Mouse (Mus musculus): ENCODE data around the gene Chp1. TPM values are rescaled to one million over a fixed set of nuclear protein-coding genes. Genes with fewer than 3 reads are reported as not detected.
A peak's percentile ranks its signal among the peaks of the same experiment; 100 is the strongest.
"Not testable (repeated sequence)": the region's sequence is repeated elsewhere in the genome, so short reads cannot be mapped to it uniquely, and the experiment has no call there.

Gene Chp1
- polyA plus RNA-seq, 1 experiment from 2014 or later, result 61.0 TPM

- Histone ChIP-seq H3K4me2 (ENCODE audit: low read depth, low read length) (no peak overlapping the region), H3K36me3 (ENCODE audit: control insufficient read depth, insufficient read depth, low read length) (no peaks in the 10 kb centered on the region), H3K9me3 (ENCODE audit: control insufficient read depth, low read length) (no peaks in the 10 kb centered on the region), H3K27ac (ENCODE audit: low read length) (no peak overlapping the region), H3K9ac (ENCODE audit: low read length) (no peak overlapping the region), H3K4me1 (replicated peaks; ENCODE audit: control insufficient read depth, insufficient read depth, low read length) (no peaks in the 10 kb centered on the region), H3K4me3 (ENCODE audit: low read length) (no peak overlapping the region), H3K27me3 (ENCODE audit: control insufficient read depth, insufficient read depth, low read depth, low read length) (no peaks in the 10 kb centered on the region)
- ATAC-seq (ENCODE audit: low read depth), result no peak
- 13% methylated on average over 4 of the region's 4 CpGs for WGBS
Observed at GRCm38 (mm10) chr2:119587383-119587782, 39.9 kb downstream of the Chp1 start.

GRCm38 (mm10) chr2:119591247-119591646, 43.8 kb downstream of the Chp1 start:
- no peak overlapping the region for H3K9ac ChIP-seq (ENCODE audit: low read length)
- H3K4me1 ChIP-seq (replicated peaks; ENCODE audit: control insufficient read depth, insufficient read depth, low read length), result peaks cover 6% of the 10 kb centered on the region
- no peaks in the 10 kb centered on the region; the same call in 1 of the 2 replicates for H3K36me3 ChIP-seq (ENCODE audit: control insufficient read depth, insufficient read depth, low read length)
- H3K27ac ChIP-seq (ENCODE audit: low read length), result no peak overlapping the region
- no peak overlapping the region for H3K4me3 ChIP-seq (ENCODE audit: low read length)
- H3K4me2 ChIP-seq (ENCODE audit: low read depth, low read length), result no peak overlapping the region
- WGBS, result 87% methylated on average over 3 of the region's 3 CpGs
- no peaks in the 10 kb centered on the region for H3K27me3 ChIP-seq (ENCODE audit: control insufficient read depth, insufficient read depth, low read depth, low read length)
- ATAC-seq (ENCODE audit: low read depth), result no peak
- no peaks in the 10 kb centered on the region for H3K9me3 ChIP-seq (ENCODE audit: control insufficient read depth, low read length)

GRCm38 (mm10) chr2:119593765-119594112, 46.2 kb downstream of the Chp1 start:
- WGBS, result 9% methylated on average over 7 of the region's 7 CpGs
- H3K9ac ChIP-seq (ENCODE audit: low read length), result peak overlapping the region; percentile 46; the same call in 1 of the 2 replicates

GRCm38 (mm10) chr2:119594113-119594981, 46.9 kb downstream of the Chp1 start:
- no peaks in the 10 kb centered on the region for H3K27me3 ChIP-seq (ENCODE audit: control insufficient read depth, insufficient read depth, low read depth, low read length)
- ATAC-seq (ENCODE audit: low read depth), result peak; percentile 99
- peaks cover 6% of the 10 kb centered on the region for H3K4me1 ChIP-seq (replicated peaks; ENCODE audit: control insufficient read depth, insufficient read depth, low read length)
- H3K4me2 ChIP-seq (ENCODE audit: low read depth, low read length), result peak overlapping the region; percentile 71
- peak overlapping the region; percentile 81 for H3K4me3 ChIP-seq (ENCODE audit: low read length)
- peaks cover 15% of the 10 kb centered on the region for H3K36me3 ChIP-seq (ENCODE audit: control insufficient read depth, insufficient read depth, low read length)
- no peaks in the 10 kb centered on the region for H3K9me3 ChIP-seq (ENCODE audit: control insufficient read depth, low read length)
- WGBS, result under 1% methylated on average over 60 of the region's 61 CpGs
- H3K27ac ChIP-seq (ENCODE audit: low read length), result peak overlapping the region; percentile 87
- H3K9ac ChIP-seq (ENCODE audit: low read length), result peak overlapping the region; percentile 93

More at GRCm38 (mm10) chr2:119593765-119594112, 46.2 kb downstream of the Chp1 start:
- peak; percentile 14 for ATAC-seq (ENCODE audit: low read depth)
- peak overlapping the region; percentile 56 for H3K4me2 ChIP-seq (ENCODE audit: low read depth, low read length)
- H3K36me3 ChIP-seq (ENCODE audit: control insufficient read depth, insufficient read depth, low read length), result peaks cover 14% of the 10 kb centered on the region
- H3K4me3 ChIP-seq (ENCODE audit: low read length), result peak overlapping the region; percentile 81
- H3K27ac ChIP-seq (ENCODE audit: low read length), result peak overlapping the region; percentile 84
- H3K4me1 ChIP-seq (replicated peaks; ENCODE audit: control insufficient read depth, insufficient read depth, low read length), result peaks cover 6% of the 10 kb centered on the region
- H3K27me3 ChIP-seq (ENCODE audit: control insufficient read depth, insufficient read depth, low read depth, low read length), result no peaks in the 10 kb centered on the region
- no peaks in the 10 kb centered on the region for H3K9me3 ChIP-seq (ENCODE audit: control insufficient read depth, low read length)

GRCm38 (mm10) chr2:119595308-119595707, 47.8 kb downstream of the Chp1 start:
- Histone ChIP-seq H3K9ac (ENCODE audit: low read length) (peak overlapping the region; percentile 93), H3K4me3 (ENCODE audit: low read length) (peak overlapping the region; percentile 81), H3K4me1 (replicated peaks; ENCODE audit: control insufficient read depth, insufficient read depth, low read length) (peaks cover 6% of the 10 kb centered on the region), H3K36me3 (ENCODE audit: control insufficient read depth, insufficient read depth, low read length) (peaks cover 20% of the 10 kb centered on the region), H3K27me3 (ENCODE audit: control insufficient read depth, insufficient read depth, low read depth, low read length) (no peaks in the 10 kb centered on the region), H3K9me3 (ENCODE audit: control insufficient read depth, low read length) (no peaks in the 10 kb centered on the region), H3K4me2 (ENCODE audit: low read depth, low read length) (peak overlapping the region; percentile 71), H3K27ac (ENCODE audit: low read length) (no peak overlapping the region)
- 24% methylated on average over 4 of the region's 4 CpGs for WGBS
- ATAC-seq (ENCODE audit: low read depth), result no peak

DNA sequence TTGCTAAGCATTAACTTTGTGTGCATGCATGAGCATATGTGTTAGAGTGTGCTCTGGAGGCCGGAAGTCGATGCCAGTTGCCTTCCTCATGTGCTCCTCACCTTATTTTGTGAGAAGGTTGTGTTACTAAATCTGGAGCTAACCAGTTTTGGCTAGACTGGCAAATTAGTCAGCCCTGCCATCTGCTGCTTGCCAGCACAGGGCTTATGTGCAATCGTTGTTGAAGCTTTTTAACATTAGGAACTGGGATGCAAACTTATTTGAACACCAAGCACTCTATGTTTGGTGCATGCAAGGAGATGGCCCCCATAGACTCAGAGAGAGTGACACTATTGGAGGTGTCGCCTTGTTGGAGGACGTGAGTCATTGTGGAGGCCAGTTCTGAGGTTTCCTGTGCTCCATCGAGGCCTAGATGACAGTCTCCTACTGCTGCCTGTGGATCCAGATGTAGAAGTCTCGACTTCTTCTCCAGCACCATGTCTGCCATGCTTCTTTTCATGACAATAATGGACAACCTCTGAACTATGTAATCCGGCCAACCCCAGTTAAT, 49.4 kb downstream of the Chp1 start:
- no peak for ATAC-seq (ENCODE audit: low read depth)
- H3K27ac ChIP-seq (ENCODE audit: low read length), result no peak overlapping the region
- H3K36me3 ChIP-seq (ENCODE audit: control insufficient read depth, insufficient read depth, low read length), result peaks cover 20% of the 10 kb centered on the region
- H3K4me3 ChIP-seq (ENCODE audit: low read length), result no peak overlapping the region
- no peaks in the 10 kb centered on the region for H3K27me3 ChIP-seq (ENCODE audit: control insufficient read depth, insufficient read depth, low read depth, low read length)
- 86% methylated on average over 8 of the region's 8 CpGs for WGBS
- H3K9me3 ChIP-seq (ENCODE audit: control insufficient read depth, low read length), result no peaks in the 10 kb centered on the region
- H3K4me1 ChIP-seq (replicated peaks; ENCODE audit: control insufficient read depth, insufficient read depth, low read length), result peaks cover 6% of the 10 kb centered on the region
- no peak overlapping the region for H3K9ac ChIP-seq (ENCODE audit: low read length)
- no peak overlapping the region for H3K4me2 ChIP-seq (ENCODE audit: low read depth, low read length)

DNA sequence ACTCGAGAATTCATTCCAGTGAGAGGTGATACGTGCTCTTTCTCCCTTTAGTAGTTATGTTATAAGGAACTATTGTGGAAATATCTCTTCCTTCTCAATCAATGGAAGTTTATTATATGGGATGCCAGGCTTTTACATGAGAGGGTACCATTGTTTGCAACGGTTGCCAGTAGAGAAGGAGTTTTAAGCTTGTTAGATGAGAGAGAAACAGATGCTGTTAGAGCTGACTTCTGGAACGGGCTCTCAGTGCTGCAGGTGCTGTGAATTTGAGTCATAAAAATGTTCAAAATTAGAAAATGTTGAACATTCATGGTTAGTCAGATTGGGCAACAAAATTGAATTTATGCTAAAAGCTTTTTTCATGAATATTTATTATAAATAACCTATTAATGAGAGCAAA, 53.5 kb downstream of the Chp1 start:
- no peaks in the 10 kb centered on the region for H3K9me3 ChIP-seq (ENCODE audit: control insufficient read depth, low read length)
- peaks cover 26% of the 10 kb centered on the region for H3K36me3 ChIP-seq (ENCODE audit: control insufficient read depth, insufficient read depth, low read length)
- no peak overlapping the region for H3K4me3 ChIP-seq (ENCODE audit: low read length)
- no peak overlapping the region for H3K9ac ChIP-seq (ENCODE audit: low read length)
- no peak overlapping the region for H3K27ac ChIP-seq (ENCODE audit: low read length)
- ATAC-seq (ENCODE audit: low read depth), result no peak
- WGBS, result 80% methylated on average over 4 of the region's 4 CpGs
- no peaks in the 10 kb centered on the region for H3K27me3 ChIP-seq (ENCODE audit: control insufficient read depth, insufficient read depth, low read depth, low read length)
- H3K4me1 ChIP-seq (replicated peaks; ENCODE audit: control insufficient read depth, insufficient read depth, low read length), result 0 out of 2 replicates have a peak, but pooled peaks cover 4% of the 10 kb centered on the region
- no peak overlapping the region for H3K4me2 ChIP-seq (ENCODE audit: low read depth, low read length)

- H3K4me1 ChIP-seq (replicated peaks; ENCODE audit: control insufficient read depth, insufficient read depth, low read length); H3K9ac ChIP-seq (ENCODE audit: low read length); H3K4me2 ChIP-seq (ENCODE audit: low read depth, low read length); H3K9me3 ChIP-seq (ENCODE audit: control insufficient read depth, low read length); H3K4me3 ChIP-seq (ENCODE audit: low read length); H3K27ac ChIP-seq (ENCODE audit: low read length); H3K27me3 ChIP-seq (ENCODE audit: control insufficient read depth, insufficient read depth, low read depth, low read length); ATAC-seq (ENCODE audit: low read depth): not testable (repeated sequence)
- peaks cover 30% of the 10 kb centered on the region for H3K36me3 ChIP-seq (ENCODE audit: control insufficient read depth, insufficient read depth, low read length)
- 65% methylated on average over 3 of the region's 3 CpGs for WGBS
Observed at GRCm38 (mm10) chr2:119601575-119601974, 54.1 kb downstream of the Chp1 start.

- no peak for ATAC-seq (ENCODE audit: low read depth)
- Histone ChIP-seq H3K4me3 (ENCODE audit: low read length) (no peak overlapping the region), H3K4me1 (replicated peaks; ENCODE audit: control insufficient read depth, insufficient read depth, low read length) (0 out of 2 replicates have a peak, but pooled peaks cover 4% of the 10 kb centered on the region), H3K27ac (ENCODE audit: low read length) (no peak overlapping the region), H3K9ac (ENCODE audit: low read length) (no peak overlapping the region), H3K36me3 (ENCODE audit: control insufficient read depth, insufficient read depth, low read length) (peaks cover 26% of the 10 kb centered on the region), H3K27me3 (ENCODE audit: control insufficient read depth, insufficient read depth, low read depth, low read length) (no peaks in the 10 kb centered on the region), H3K4me2 (ENCODE audit: low read depth, low read length) (no peak overlapping the region), H3K9me3 (ENCODE audit: control insufficient read depth, low read length) (no peaks in the 10 kb centered on the region)
- 19% methylated on average over 1 of the region's 1 CpGs for WGBS
Observed at GRCm38 (mm10) chr2:119602488-119602887, 55.0 kb downstream of the Chp1 start.
